Mouse (Mus musculus): Measurements from ENCODE around the gene Eng.

GRCm38 (mm10) chr2:32681754-32682153 is 35.4 kb downstream of the Eng start:
- no peak for TF ChIP-seq CTCF (IDR thresholded peaks at IDR 0.05; ENCODE audit: insufficient read depth, low read length)
- no peak for TF ChIP-seq POLR2A (IDR thresholded peaks at IDR 0.05; ENCODE audit: borderline replicate concordance, extremely low read depth, low read depth, low read length)
